Mouse (Mus musculus) testis, adult 2 months (tissue): ENCODE measurements around the gene Btbd11. TPM values are rescaled to one million over a fixed set of nuclear protein-coding genes. Genes with fewer than 3 reads are reported as not detected.

Experiments used
- H3K27ac ChIP-seq: fragments of 200-500 bp; 2 replicates; pipeline ENCODE4 v1.5.1; 2012; ENCODE audit warnings: low read depth, low read length; ENCODE audit not compliant: control insufficient read depth, insufficient read depth
- H3K27me3 ChIP-seq: fragments of 200-500 bp; 2 replicates; pipeline ENCODE4 v1.6.1; 2012; ENCODE audit warnings: mild to moderate bottlenecking, low read length, moderate library complexity; ENCODE audit not compliant: control insufficient read depth, insufficient read depth
- H3K36me3 ChIP-seq: fragments of 200-500 bp; 2 replicates; pipeline ENCODE4 v1.6.1; 2012; ENCODE audit warnings: mild to moderate bottlenecking, low read length; ENCODE audit not compliant: control insufficient read depth, insufficient read depth
- H3K4me1 ChIP-seq: fragments of 200-500 bp; 2 replicates; pipeline ENCODE4 v1.6.1; 2012; ENCODE audit warnings: low read length; ENCODE audit not compliant: control insufficient read depth, insufficient read depth
- H3K4me3 ChIP-seq: fragments of 200-500 bp; 2 replicates; pipeline ENCODE4 v1.5.1; 2012; ENCODE audit warnings: low read depth, mild to moderate bottlenecking, low read length, moderate library complexity, mixed read lengths; ENCODE audit not compliant: control insufficient read depth
- CTCF ChIP-seq: fragments of 200-500 bp; IDR thresholded peaks from 2 replicates; pipeline ENCODE4 v1.5.1; 2012; ENCODE audit warnings: low read depth, mild to moderate bottlenecking, inconsistent platforms, low read length, moderate library complexity; ENCODE audit not compliant: control insufficient read depth, insufficient read depth, insufficient replicate concordance
- POLR2A ChIP-seq: fragments of 200-500 bp; IDR thresholded peaks from 2 replicates; pipeline ENCODE4 v1.6.1; 2012; ENCODE audit warnings: low read depth, mild to moderate bottlenecking, inconsistent platforms, low read length, moderate library complexity; ENCODE audit not compliant: control insufficient read depth
- polyA plus RNA-seq: library from polyadenylated mRNA; depleted of rRNA; stranded (reverse); fragments of >200 nt; gene quantifications from 2 replicates; pipeline ENCODE4 v1.2.3, GENCODE M21; 2012

The Btbd11 gene
- polyA plus RNA-seq, 1 experiment, result 0.25 TPM

DNA sequence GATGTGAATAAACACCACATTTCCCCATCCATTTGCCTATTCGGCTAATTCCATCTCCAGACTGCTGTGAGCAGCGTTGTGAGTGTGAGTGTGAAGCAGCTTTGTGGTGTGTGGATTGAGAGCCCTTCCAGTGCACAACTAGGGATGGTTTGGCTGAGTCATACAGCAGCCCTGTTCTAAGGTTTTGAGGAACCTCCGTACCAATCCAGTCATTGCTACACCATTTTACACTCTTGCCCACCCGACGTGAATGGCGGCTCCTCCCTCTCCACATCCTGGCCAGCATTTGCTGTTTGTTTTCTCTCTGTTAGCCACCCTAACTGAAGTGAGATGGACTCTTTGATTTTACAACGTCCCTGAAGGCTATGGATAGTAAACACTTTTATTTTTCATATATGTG lies 186.0 kb downstream of the Btbd11 start:
- H3K27ac ChIP-seq, result no peak overlapping the region
- TF ChIP-seq POLR2A, result no peak
- TF ChIP-seq CTCF, result no peak
- no peaks in the 10 kb centered on the region for H3K36me3 ChIP-seq
- H3K4me3 ChIP-seq, result no peak overlapping the region
- H3K4me1 ChIP-seq, result no peaks in the 10 kb centered on the region
- H3K27me3 ChIP-seq, result no peaks in the 10 kb centered on the region

DNA sequence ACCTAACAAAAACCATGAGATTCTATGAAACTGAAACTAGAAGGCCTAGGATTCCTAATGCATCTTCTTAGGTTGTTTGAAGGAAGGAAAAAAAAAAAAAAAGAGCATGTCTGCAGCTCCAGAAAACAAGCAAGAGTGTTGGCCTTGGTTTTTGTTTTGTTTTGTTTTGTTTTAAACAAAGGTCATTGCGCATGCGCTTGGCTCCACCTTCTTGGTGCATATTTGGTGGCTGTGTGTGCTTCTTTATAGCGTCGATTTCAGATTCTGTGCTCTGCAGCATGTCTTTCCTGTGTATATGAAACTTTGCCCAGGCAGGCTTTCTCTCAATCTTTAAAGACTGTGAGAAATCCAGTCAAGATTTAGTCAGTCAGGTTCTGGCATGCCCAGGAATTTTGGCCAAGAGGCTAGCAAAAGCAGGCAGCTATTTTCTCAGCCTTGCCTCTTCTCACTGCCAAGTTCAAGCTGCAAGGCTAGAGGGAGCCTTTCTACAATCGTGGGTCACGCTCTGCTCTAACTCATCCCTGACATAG lies 191.3 kb downstream of the Btbd11 start:
- TF ChIP-seq CTCF, result no peak
- no peaks in the 10 kb centered on the region for H3K36me3 ChIP-seq
- H3K4me1 ChIP-seq, result no peaks in the 10 kb centered on the region
- no peaks in the 10 kb centered on the region for H3K27me3 ChIP-seq
- no peak overlapping the region for H3K4me3 ChIP-seq
- H3K27ac ChIP-seq, result no peak overlapping the region

DNA sequence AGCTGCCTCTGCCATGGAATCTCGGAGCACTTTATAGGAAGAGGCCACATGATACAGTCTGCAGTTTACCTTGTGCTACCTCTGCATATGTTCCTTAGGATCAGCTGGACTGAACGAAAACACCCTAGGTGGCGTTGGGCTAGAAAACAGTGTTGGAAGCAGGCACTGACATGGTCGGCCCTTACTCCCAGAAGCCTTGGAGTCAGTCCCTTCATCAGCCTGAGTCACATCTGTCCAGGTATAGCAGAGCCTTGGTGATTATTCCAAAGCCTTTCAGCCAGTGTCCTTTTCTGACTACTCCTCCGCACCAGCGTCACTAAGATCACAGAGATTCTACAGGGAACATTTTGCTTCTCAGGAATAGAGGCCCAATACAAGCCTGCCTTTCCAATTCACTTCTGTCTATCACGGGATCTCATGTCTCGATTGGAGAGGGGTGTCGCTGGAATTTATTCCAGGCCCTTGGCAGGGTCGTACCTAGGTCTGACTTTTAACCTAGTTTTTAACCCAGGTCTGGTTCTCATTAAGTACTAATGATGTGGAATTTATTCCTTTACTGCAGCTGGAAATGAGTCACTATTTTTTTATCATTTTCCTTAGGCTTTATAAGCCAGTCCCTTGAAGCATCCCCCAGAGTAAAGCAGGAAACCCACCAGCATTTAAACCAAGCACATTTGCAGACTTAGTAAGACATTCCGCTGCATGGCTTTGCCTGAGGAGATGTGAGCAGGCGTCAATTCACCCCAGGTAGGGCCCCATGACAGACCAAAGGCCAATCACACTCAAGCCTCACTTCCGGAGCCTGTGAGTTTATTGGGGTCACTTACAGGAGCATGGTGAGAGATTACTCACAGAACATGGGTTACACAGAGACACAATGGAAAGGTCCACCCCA lies 192.2 kb downstream of the Btbd11 start:
- Histone ChIP-seq H3K36me3 (no peaks in the 10 kb centered on the region), H3K27me3 (no peaks in the 10 kb centered on the region), H3K4me3 (no peak overlapping the region), H3K4me1 (no peaks in the 10 kb centered on the region), H3K27ac (no peak overlapping the region)
- TF ChIP-seq CTCF, result no peak
- no peak for TF ChIP-seq POLR2A

DNA sequence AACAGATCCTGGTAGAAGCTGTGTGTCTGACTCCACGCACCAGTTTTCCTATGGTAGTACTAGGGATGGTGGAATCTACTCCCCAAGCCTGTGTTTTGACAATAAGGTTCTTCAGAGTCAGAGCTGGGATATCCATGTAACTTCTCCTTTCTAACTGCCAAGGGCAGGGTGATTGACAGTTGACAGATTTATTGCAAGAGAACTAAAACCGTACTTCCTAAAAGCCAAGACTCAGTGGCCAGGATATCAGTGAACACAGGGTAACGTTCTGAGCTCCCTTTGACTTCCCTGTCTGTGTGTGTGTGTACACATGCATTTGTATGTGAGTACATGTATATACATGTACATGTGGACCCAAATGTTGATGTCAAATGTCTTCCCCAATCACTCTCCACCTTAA lies 201.1 kb downstream of the Btbd11 start:
- H3K4me1 ChIP-seq, result peaks cover 3% of the 10 kb centered on the region
- TF ChIP-seq POLR2A, result no peak
- no peak for TF ChIP-seq CTCF
- no peaks in the 10 kb centered on the region for H3K27me3 ChIP-seq
- H3K27ac ChIP-seq, result no peak overlapping the region
- no peak overlapping the region for H3K4me3 ChIP-seq
- H3K36me3 ChIP-seq, result no peaks in the 10 kb centered on the region

DNA sequence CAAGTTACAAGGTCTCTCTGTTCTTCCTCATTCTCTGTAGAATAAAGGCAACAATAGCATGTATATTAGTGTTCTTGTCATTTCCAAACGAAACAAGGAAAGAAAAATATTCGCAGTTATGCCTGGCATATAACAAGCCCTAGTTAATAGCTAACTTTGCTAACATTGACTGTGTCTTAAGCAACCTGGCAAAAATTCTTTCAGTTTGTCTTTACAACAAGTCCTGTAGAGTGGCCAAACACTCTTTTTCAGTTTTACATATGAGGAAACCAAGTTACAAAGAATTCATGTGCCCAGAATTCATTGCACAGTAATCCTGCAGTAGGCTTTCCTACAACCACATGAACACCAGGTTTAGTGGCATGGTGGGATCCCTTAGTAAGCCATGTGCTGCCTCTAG lies 203.4 kb downstream of the Btbd11 start:
- no peak overlapping the region for H3K4me3 ChIP-seq
- no peaks in the 10 kb centered on the region for H3K27me3 ChIP-seq
- H3K36me3 ChIP-seq, result no peaks in the 10 kb centered on the region
- no peak for TF ChIP-seq CTCF
- TF ChIP-seq POLR2A, result no peak
- peaks cover 3% of the 10 kb centered on the region for H3K4me1 ChIP-seq
- H3K27ac ChIP-seq, result no peak overlapping the region

DNA sequence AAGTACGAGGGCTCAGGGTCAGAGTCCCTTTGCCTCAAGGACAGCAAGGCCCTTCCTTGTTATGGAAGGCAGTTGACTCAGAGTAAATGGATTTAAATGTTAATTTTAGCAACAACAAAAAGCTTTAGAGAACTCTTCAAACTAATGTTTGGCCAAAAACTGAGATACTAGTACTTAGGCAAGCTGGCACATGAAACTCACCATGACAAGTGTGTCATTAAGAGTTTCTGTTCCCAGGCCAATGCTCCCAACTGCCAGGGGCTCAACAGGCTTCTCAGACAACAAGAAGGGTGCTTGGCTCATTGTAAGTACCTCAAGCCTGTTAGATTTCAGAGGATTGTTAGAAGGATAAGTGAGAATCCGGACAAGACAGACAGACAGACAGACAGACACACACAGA lies 204.7 kb downstream of the Btbd11 start:
- Histone ChIP-seq H3K4me1 (peaks cover 3% of the 10 kb centered on the region), H3K27me3 (no peaks in the 10 kb centered on the region), H3K36me3 (no peaks in the 10 kb centered on the region), H3K4me3 (no peak overlapping the region), H3K27ac (no peak overlapping the region)
- TF ChIP-seq POLR2A, result no peak
- no peak for TF ChIP-seq CTCF

DNA sequence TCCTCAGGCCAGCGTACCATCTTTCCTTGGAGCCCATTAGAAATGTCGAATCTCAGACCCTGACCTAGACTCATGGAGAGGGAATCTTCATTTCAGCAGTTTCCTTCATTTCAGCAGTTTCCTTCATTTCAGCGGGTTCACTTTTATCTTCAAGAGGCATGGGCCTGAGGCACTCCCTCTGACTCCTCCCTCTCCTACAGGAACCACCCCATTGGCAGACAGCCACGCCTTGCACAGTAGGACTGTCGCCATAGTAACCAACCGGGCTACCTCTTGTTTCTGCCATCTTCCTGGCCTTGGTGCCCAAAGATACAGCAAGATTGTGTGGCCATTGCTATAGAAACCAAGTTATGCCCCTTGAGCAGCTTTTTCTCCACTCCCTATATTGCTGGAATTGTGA lies 205.4 kb downstream of the Btbd11 start:
- Histone ChIP-seq H3K4me3 (no peak overlapping the region), H3K36me3 (no peaks in the 10 kb centered on the region), H3K4me1 (peaks cover 3% of the 10 kb centered on the region), H3K27me3 (no peaks in the 10 kb centered on the region), H3K27ac (no peak overlapping the region)
- TF ChIP-seq CTCF (no peak), POLR2A (no peak)
